Mouse (Mus musculus) heart, adult 11 months (tissue): ENCODE measurements around the gene Comtd1.

Experiments used
- DNase-seq: peaks from one replicate; pipeline ENCODE4 v3.0.0; 2022

Gene Comtd1

DNA sequence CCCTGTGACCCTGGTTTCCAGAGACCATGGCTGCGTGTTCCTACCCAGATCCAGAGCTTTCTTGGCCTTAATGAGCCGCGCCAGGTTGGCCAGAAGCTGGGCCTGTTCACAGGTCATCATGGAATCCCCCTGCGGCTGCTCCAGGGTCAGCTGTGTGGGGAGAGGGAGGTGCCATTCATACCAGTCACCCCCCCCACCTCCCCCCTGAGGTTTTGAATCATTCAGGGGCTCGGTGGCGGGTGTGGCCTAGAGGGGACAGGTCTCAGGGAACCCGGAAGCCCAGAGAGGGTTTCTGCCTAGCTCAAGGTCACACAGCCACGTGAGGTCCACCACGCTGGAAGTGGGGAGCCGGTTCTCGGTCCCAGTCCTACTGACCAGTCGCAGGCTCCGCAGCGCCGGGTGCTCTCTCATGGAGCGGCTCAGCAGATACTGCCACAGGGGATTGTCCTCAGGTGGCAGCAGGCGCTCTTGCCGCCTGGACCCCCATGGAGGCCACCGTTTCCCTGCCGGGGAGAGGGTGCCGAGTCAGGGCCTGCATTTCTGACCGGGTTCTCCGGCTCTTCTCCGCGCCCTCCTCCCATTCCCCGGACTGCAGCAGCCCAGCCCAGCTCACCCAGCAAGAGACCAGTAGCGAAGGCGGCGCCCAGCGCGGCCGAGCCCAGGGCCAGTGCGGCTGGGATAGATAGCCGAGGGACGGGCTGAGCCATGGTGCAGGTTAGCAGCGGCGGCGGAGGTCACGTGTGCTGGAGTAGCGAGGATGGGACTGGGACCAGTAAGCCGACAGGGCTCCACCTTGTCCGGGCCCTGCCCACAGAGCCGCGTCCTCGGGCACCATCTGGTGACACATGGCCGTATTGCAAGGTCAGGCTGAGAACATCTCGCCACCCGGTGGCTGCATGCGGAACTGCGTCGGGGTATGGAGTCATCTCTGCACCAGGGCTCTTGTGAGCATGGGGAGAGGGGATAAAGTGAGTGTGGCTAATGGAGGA lies at the start of gene Comtd1:
Gene Comtd1, minus strand, starts transcription at position 812 of the 989 bp plus-strand sequence.
- DNase-seq, result peak; percentile 99

DNA sequence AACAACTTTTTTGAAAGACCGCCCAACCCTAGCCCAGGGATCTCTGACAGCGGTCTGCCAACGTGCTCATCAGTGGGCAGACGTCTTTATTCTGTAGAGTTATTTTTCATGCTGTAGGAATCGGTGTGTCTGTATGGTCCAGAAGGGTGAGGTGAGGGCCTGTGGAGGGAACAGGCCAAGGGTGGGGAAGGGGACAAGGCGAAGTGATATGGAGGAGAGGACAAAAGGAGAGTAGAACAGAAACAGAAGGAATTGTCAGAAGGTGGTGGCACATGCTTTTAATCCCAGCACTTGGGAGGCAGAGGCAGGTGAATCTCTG lies 43.5 kb upstream of the Comtd1 start:
- DNase-seq, result peak; percentile 60

DNA sequence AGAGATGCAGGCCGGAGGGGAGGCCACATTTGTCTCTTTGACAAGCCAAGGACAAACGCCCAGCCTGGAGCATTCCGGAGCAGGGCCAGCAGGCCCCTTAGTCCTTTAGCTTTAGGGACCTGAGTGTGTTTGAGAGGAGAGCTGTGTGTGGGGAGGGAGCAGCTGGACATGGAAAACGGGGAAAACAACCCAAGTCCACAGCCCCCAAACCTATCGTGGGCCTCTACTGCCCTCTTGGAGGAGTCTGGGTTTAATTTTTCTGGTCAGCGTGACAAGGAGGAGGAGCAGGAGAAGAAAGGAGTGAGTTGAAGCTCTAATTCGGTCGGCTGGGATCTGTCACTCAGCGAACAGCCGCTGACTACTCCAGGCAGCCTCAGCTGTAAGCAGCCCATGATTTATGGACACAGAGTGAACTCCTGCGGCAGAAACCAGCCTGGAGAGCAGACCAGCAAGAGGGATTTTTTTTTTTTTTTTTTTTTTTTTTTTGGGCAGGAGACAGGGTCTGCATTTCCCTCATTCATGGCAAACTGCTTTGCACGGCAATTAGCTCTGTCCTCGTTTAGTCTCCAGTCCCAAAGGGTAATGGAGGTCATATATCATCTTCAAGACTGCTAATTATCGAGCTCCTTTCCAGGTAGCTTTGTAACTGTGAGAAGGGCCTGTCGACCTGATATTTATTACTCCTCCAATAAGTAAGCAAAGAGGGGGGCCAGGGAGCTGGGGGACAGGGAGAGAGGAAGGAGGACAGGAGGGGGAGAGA lies 43.0 kb upstream of the Comtd1 start:
- peak; percentile 85 for DNase-seq

- peak; percentile 89 for DNase-seq
Measured at GRCm38 (mm10) chr14:21890430-21890829, 41.7 kb upstream of the Comtd1 start.

GRCm38 (mm10) chr14:21866816-21867215 lies 18.0 kb upstream of the Comtd1 start:
- no peak for DNase-seq

- DNase-seq, result no peak
Measured at GRCm38 (mm10) chr14:21866291-21866690, 17.5 kb upstream of the Comtd1 start.

DNA sequence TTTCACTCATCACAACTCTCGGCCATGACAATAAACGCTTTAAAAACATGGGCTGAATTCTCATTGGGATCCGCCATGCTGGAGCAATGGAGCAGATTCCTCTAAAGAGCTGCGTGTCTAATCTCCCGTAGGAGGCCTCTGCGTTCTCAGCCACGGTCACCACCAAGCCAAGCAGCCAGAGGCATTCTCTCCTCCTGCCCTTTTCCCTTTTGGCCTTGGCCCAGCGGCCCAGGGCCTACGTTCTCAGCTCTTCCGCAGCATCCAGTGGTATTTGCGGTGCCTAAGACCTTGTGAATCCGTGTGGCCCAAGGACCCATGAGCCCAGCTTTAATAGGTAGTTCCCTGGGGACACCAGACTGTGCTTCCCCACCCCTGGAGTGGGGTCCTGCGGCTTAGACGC lies 8.1 kb upstream of the Comtd1 start:
- peak; percentile 87 for DNase-seq

- peak; percentile 83 for DNase-seq
Measured at GRCm38 (mm10) chr14:21855961-21856360, 7.2 kb upstream of the Comtd1 start.

DNA sequence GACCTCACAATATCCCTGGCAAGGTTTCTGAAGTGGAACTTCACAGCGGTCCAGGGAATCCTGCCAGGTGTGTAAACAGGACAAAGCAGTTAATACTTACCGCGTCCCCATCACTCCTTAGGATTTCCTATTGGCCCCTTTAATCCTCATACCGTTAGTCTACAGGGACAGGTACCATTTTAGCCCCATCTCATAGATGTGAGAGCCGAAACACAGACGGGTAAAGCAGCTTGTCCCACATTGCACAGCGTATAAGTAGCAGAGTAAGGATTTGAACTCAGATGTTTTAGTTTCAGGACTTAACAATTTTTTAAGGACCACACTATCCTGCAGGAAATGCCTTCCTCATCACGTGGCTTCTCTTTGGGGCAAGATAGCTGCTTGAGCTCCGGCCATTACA lies 5.5 kb upstream of the Comtd1 start:
- peak; percentile 89 for DNase-seq

- peak; percentile 96 for DNase-seq
Measured at GRCm38 (mm10) chr14:21853456-21854109, 4.8 kb upstream of the Comtd1 start.

GRCm38 (mm10) chr14:21851996-21852791 lies 3.4 kb upstream of the Comtd1 start:
- DNase-seq, result peak; percentile 97

DNA sequence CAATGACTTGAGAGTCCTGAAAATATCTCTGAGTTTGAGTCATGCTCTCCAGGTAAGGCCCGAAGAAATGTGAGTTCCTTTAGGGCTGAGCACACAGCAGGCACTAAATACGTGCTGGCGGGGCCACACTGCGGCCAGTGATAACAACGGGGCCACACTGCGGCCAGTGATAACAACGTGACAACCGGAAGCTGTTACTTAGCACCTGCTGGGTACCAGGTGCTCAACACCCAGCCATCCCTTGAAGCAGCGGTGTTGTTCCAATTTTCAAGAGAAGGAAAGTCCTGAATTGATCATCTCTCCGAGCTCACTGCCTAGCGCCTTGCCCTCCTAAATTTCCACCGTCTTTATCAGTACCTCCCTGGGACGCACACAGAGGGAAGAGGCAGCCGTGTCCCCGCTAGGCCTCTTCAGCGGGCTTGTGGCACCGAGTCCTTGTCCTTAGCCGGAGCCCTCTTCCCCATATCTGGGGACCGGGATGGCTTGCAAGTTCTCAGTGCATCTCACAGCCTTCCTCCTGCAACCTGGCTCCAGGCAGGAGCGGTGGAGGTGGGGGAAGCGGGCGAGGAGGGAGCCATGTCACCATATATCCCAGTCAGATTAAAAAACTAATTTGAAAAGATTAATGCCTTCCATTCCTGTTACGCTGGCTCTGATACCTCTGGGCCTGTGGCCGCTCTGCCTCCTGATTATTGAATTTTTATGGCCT lies 1.8 kb upstream of the Comtd1 start:
- DNase-seq, result peak; percentile 86

GRCm38 (mm10) chr14:21849524-21850418 lies 994 bp upstream of the Comtd1 start:
- peak; percentile 91 for DNase-seq

- peak; percentile 96 for DNase-seq
Measured at GRCm38 (mm10) chr14:21847381-21848165, 1.2 kb downstream of the Comtd1 start.

- peak; percentile 82 for DNase-seq
Measured at GRCm38 (mm10) chr14:21846827-21847380, 1.9 kb downstream of the Comtd1 start.

GRCm38 (mm10) chr14:21843263-21843662 lies 5.5 kb downstream of the Comtd1 start:
- DNase-seq, result peak; percentile 92

- no peak for DNase-seq
Measured at GRCm38 (mm10) chr14:21841819-21842592, 6.8 kb downstream of the Comtd1 start.

- peak; percentile 91 for DNase-seq
Measured at GRCm38 (mm10) chr14:21838336-21839017, 10.3 kb downstream of the Comtd1 start.
